Mouse (Mus musculus): ENCODE measurements at regions not wholly inside any gene's neighbourhood (a gene's known extent, or its start where the extent isn't known, plus 50 kb on each side); places are given as distances from the start of the nearest gene placed in this dataset.

- no peak for DNase-seq
Measured at GRCm38 (mm10) chr10:17563351-17563749, 159.7 kb upstream of the Cited2 start.

DNA sequence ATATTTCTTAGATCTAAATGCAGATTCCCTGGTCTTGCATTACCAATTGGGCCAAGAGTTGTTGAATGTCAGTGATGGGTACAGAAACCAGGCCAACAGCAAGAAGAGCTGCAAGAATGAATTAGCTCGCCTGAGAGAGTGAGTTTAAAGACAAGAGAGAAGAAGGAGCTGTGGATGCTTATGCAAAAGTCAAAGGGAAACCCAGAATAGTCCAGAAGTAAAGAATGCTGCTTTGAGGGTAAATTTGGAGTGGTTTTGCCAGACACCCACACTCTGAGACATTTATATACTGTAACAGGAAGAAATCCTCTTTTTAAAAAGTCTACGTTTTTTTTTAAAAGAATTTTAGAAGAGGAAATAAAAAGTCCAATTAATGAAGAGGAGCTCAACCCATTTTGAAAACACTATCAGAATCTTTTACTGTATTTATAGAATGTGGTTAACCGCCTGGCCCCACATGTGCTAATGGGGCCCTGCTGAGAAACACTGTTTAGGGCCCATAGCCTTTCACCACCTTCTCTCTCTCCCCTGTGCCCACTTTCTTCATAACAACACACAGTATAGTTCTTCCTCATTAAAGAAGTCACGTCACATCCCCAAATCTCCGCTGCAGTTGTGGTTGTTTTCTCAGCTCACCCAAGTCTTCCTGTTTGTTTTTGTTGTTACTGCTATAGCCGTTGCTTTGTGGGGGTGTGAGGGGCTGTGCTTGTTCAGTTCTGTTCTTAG, 158.0 kb upstream of the Cited2 start:
- no peak for DNase-seq

DNA sequence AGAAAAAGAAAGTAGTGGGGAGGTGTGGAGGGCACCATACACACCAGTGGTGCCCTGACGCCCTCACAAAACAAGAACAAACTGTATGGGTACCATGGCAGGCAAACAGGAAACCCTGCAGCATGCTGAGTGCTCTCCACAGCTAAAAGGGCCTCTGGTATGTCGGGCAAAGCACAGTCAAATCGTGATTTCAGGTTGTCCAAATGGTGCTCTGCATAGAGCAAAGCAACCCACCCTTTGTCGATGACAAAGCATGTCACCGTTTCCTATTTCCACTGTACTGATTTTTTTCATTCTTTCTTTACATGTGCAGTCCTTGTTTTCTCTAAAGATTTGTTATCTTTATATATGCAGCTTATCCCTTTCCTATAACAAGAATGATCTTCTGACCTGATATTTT, 156.0 kb upstream of the Cited2 start:
- no peak for DNase-seq

GRCm38 (mm10) chr10:17567631-17568030, 155.4 kb upstream of the Cited2 start:
- no peak for DNase-seq

GRCm38 (mm10) chr10:17569577-17570113, 153.4 kb upstream of the Cited2 start:
- DNase-seq, result no peak

GRCm38 (mm10) chr10:17574894-17575293, 148.1 kb upstream of the Cited2 start:
- DNase-seq, result no peak

DNA sequence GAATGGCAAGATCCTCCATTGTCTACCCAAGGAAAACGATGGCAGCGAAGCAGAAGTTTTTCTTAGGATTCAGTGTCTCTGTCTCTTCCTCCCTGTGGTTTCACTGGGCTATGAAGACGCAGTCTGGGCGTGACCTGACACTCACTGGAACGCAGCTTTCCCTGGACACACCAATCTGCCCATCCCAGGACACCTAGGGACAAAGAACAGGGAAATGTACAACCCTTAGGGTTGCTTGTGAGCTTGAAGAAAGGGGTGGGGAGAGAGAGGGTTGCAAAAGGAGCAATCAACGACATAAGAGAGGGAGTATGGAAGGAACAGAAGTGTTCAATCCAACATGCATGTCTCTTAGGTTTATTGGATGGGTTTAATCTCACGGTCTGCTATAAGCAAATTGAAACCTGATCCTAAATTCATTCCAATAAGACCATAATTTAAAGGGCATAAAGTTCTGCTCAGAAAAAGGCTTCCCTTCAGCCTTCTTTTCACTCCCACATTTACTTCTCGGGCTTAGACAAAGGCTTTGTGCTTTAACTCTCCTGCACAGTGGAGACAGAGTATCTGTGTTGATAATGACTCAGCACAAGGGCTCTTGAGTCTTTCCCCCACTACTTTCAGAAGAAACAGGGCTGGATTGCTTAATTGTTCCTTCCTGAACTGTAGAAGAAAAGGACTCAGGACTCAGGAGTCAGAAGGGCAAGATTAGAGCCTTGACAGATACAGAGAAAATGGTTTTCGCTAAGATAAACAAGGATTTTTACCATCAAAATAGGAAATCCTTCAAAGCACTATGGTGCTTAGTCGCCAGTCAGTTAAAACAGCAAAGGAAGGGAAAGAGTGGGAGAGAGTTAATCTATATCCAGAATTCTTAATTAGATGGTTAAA, 147.3 kb upstream of the Cited2 start:
- DNase-seq, result no peak

DNA sequence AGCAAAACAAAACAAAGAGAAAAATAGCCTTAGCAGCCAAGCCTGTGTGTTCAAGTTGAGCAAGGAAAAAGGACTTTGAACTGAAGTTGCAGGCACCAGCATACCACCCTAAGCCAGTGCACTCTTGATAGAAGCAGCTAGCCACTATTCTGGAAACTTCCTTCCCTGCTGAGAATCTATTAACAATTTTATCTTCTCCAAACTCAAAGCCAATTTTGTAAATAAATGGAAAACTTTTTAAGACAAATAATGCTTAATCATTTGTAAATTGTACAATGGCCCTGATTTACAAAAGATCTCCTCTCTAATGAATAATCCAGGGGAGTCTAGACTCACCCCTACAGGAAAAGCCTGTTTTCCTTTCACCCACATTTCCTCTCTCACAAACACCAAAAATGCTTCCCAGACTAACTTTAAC, 146.7 kb upstream of the Cited2 start:
- no peak for DNase-seq

- DNase-seq, result no peak
Measured at GRCm38 (mm10) chr10:17579463-17579862, 143.6 kb upstream of the Cited2 start.

GRCm38 (mm10) chr10:17584842-17585241, 138.2 kb upstream of the Cited2 start:
- DNase-seq, result no peak

DNA sequence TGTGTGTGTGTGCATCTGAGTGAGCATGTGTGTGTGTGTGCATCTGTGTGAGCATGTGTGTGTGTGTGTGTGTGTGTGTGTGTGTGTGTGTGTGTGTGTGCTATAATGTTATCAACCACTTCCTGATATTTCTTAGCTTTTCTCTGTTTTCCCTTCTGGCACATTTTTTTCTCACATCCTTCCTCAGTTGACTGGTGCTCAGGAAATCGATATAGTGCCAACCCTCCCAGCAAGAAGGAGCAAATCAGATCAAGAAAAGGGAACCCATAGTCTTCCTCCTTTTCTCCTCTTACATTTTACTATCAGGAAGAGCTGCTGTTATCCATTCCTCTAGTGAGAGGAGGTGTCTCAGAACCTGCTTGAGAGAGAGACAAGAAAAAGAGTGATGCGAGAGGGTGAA, 136.1 kb upstream of the Cited2 start:
- DNase-seq, result no peak

DNA sequence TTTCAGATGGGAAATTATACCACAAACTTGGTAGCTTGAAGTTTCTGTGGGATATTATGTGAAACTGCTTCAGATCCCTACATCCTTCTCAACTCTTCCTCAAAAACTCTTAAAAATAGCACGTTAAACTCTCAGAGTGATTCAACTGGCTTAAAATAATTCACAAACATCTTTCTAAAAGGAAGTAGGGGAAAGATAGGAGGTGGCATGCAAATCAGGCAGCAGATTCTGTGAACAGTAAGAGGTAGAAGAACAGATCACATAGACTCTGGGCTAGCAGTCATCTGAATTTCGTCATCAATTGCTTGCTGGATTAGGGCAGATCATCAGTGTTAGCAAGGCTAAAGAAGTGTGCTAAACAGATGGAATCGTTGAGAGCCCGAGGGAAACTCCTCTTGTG, 133.9 kb upstream of the Cited2 start:
- no peak for DNase-seq

DNA sequence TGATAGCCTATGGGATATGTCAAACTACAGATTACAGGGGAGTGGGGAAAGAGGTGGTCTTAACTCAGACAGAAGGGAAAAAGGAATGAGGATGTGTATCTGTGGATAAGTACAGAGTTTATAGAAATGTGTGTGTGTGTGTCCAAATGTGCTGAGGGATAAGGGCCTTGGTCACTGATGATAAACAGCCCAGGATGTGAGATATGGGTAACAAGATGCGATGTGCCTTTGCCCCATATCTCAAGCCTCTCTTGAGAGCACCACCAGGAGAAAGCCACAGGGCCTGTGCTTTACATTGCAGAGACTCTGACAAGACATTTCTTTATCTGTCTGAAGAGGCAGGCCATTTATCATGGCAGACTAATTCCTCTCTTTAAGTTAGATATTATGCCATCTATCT, 132.8 kb upstream of the Cited2 start:
- DNase-seq, result no peak

GRCm38 (mm10) chr10:17592387-17592786, 130.6 kb upstream of the Cited2 start:
- DNase-seq, result no peak

DNA sequence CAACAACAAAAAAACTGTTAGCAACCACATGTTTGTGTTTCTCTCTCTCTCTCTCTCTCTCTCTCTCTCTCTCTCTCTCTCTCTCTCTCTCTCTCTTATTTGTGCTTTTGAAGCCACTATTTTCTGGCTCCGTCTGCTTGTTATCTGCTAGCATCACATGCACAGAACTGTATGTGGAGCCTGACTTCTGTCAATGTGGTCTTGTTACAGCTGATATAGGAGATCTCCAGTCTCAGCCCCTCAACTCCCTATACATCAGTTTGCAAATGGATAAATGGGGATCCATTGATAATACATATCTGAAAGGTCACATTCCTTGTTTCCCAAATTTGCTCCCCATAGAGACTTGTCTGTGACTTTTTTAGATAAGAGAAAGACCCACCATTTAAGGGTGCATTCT, 126.9 kb upstream of the Cited2 start:
- DNase-seq, result no peak

DNA sequence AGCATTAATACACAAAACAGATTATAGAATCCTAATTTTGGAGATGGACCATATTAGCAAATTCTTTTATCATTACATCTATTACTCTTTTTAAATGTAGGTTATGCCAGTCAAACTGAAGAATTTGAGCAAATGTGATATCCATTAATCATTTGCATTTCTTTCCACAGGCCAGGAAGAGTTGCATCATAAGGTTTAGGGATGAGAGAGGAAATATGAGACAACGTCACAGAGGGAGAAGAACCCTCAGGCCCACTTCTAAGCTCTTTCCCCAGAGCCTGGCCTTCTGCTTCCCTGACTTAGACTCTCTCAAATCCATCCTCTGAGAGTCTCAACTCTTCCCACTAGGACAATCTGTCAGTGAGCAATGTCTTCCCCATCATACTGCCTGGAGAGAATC, 126.3 kb upstream of the Cited2 start:
- DNase-seq, result no peak

GRCm38 (mm10) chr10:17599246-17599645, 123.8 kb upstream of the Cited2 start:
- DNase-seq, result peak; percentile 13

DNA sequence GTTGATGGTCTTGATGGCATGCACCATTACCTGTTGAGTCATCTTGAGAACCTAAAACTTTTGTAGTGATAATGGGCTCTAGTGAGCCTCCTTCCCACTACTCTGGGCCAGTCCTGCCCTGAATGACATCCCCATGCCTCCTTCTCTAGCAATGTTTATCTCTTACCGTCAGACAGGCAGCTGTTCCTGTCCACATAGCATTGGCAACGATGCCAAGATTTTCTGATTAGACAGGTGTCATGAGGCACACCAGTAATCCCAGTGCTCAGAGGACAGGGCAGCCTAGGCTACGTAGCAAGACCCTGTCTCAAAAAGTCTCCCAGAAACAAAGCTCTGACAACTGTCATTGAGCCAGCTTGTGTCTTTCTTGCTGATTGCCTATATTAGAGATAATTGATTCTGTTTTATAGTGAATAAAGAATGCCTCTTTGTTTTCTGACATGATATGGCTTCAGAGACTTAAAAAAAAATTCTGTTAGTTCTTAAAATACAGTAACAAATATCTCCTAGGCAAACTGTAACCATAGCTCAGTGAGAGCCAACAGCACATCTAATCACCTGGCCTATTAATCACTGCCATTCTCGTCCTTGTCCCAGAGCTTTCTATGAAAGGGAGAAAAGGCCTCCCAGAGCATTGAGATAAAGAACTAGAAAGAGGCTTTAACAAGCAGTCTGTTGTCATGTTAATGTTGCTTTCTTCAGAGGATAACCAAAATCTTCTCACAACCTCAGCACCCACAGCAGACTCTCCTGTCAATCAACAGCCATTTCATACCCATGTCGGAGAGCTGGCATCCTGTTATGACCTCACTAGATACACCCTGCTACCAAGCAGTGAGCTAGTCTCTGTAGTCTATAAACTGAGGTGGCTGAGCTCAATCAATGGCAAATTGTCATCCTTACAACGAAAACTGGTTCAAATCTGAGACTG, 122.9 kb upstream of the Cited2 start:
- DNase-seq, result no peak

DNA sequence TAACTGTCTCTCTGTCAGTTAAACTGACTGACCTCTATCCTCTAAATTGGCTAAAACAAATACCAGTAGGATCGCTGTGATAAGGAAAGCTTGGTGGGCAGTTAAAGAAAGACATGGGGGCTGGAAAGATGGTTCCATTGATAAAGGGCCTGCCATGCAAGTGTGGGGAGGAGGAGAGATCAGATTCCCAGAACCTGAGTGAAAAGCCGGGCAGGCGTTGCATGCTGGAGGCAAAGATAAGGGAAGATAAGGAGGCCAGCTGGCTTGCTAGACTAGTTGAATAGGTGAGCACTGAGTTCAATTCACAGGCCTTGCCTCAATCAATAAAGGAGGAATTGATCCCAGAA, 122.3 kb upstream of the Cited2 start:
- DNase-seq, result no peak

DNA sequence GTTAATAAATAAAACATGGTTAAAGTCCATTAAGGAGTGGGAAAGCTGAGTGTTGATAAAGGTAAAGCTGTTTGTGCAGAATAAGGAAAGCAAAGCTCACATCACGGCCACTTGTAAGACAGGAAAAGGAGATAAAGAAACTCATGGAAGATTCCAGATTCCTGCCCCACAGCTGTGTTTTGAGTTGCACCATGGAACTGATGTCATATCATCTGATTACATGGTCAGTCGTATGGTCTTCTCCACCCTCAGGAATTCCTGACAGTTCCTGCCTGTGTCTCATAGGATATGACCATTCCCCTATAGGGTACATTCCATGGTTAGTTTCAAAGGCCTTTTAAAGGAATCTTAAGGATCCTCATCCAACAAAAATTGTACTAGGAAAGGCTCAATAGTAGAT, 120.6 kb upstream of the Cited2 start:
- DNase-seq, result no peak

DNA sequence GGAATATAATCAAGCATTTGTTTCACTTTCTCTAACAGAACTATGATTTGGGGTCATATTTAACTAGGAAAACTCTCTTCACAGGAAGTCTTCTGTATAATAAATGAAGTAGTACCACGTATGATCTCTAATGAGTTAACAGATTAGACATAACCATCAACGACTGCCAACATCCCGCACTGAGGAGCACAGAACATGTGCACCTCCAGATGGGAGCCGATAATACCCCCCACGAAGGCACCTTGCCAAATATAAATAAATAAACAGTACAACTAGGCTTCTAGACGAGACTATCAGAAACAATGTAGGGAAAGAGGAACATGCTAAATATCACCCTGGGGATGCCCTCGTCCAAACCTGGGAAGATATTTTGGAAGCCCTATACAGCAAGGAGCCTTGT, 114.8 kb upstream of the Cited2 start:
- DNase-seq, result peak; percentile 21

GRCm38 (mm10) chr10:17610592-17610991, 112.4 kb upstream of the Cited2 start:
- DNase-seq, result no peak

- peak; percentile 21 for DNase-seq
Measured at GRCm38 (mm10) chr10:17613281-17613680, 109.7 kb upstream of the Cited2 start.

All from layer of hippocampus, adult 9-11 months (tissue).